Mouse (Mus musculus) thymus, postnatal 36 days (tissue): ENCODE data around the gene Hif3a.

ENCODE experiments used
- DNase-seq, 2 experiments: peaks; one replicate each; pipeline ENCODE4 v3.0.0; 2022; ENCODE audit warnings: mixed read lengths in 2 of 2

The Hif3a gene

DNA sequence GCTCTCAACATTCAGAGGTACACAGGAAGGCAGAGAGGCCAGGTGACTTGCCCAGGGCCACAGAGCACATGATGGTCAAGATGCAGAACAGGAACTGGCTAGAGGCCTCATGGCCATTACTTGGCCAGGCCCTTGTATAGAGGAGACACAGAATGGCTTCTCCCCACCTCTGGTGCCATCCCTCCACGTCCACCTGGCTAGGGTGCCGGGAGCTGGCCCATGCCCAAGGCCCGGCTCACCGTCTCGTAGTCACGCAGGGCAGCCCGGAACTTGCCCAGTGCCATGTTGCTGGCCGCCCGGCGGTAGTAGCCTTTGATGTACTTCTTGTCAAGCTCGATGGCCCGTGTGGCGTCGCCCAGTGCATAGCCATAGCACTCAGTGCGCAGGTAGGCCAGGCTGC lies 40.1 kb downstream of the Hif3a start:
- no peak for DNase-seq

DNA sequence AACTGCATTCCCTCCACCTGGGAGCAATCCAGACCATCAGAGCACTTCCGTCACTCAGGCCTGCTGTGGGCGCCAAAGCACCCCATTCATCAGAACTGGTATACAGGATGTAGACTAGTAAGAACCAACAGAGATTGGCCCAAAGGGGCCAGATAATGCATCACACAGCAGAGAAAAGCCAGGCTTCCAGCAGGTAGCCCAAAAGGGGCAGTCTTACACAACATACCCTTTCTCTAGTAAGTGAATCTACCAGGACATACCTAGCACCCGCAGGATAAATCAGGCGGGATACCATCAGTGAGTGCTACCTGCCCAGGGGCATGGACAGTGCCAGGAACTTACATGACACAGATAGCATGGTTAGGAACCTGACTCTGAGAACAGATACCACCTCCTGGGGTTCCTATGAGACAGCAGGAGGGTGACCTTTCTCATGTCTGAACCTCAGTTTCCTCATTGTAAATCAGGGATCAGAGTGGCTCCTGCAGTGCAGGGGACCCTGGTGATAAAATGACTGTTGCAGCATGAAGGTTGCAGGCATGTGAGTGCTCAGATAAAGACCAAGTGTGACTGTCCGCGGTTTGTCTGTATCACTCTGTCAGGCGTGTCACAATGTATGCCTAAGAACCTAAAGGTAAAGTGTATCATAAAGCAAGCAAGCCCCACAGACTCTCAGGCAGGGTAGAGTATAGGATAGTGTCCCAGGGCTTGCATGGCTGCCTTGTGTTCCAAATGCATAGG lies 42.6 kb downstream of the Hif3a start:
- no peak for DNase-seq

DNA sequence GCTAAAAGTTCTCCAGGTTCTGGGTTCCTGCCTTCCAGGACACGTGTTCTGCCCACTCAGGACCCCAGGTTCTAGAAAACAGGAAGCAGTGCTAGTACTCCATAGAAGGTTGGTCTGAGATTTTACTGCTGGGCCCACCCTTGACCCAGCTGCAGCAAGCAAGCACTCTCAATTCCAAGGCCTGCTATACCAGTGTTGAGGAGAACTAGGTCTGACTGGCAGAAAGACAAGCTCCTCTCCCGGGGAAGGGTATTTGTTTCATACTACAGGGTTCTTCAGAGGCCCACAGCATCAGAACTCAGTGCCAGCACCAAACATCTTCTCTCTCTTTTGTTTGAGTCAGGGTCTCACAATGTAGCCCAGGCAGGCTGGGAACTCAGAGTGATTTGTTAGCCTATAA lies 44.3 kb downstream of the Hif3a start:
- no peak for DNase-seq

DNA sequence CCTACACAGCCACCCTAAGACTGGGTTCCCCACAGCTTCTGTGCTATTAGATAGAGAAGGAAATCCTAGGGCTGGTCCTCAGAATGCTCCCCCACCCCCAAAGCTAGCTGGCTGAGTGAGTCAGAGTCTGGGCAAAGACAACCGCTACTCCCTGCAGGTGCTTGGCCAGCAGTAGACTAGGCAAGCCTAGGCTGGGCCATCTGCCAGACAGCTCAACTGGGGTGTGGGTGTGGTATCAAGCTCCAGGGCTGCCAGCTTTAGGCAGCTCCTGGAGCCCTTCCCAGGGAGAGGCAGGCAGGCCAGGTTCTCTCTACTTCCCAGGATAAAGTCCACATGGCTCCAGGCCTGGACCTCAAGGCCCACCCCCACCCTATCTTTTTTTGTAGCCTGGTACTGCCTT lies 45.2 kb downstream of the Hif3a start:
- peak in 1 of 2 experiments; percentile 47 for DNase-seq

DNA sequence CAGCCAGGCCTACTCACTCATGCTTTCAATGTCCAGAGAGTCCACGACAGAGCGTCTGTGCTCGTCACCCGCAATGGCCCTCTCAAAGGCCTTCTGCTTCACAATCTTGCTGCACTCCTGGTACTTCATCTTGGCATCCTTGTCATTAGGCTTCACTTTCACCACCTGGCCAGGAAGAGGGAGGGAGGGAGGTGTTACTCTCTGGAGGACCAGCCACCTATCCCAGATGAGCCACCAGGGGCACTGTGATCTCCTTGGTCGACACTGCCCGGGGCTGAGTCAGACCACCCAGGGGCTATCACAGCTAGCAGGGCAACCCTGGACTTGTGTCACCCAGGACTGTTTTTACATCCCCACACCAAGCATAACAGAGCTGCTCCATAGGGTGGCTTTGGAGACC lies 46.8 kb downstream of the Hif3a start:
- DNase-seq: no peak

DNA sequence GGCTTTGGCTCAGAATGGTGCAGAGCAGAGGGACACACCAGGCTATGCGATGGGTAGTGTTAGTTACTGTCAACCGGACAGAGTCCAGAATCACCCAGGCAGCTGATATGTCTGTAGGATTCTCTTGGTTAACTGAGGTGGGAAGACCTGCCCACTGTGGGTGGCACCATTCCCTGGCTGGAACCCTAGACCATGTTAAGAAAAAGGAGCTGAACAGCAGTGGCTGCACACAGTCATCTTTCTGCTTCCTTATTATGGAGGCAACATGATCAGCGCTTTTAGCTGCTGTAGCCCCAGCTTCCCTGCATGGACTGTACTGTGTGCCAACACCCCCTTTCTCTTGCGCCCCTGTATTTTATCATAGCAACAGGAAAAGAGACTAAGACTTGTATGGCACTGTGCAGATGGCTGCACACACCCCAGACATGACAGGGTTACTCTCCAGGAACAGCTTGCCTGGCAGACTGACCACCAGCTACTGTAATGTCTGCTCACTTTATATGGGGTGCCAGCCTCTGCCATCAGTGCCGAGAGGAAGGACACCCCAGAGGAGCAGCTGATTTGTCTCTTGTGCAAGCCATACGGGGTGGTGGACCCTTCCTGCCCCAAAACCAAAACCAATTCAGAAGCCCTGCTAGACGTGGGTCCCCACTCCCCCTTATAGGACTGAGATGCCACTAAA lies 50.2 kb downstream of the Hif3a start:
- DNase-seq: no peak

DNA sequence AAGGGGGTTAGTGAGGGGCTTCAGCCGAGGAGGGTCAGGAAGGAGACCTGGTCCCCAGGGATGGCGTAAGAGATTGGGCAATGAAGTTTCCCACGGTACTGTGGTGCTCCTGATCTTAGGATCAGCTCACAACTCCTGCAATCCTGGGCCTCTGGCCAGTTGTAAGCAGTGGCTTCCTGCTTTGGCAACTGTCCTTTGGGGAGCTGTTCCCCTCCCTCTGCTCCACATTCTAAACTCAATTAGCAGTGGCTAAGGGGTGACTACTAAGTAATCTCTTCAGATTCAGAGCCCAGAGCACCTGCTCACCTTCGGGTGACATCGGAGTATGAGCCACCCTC lies 52.2 kb downstream of the Hif3a start:
- no peak for DNase-seq

DNA sequence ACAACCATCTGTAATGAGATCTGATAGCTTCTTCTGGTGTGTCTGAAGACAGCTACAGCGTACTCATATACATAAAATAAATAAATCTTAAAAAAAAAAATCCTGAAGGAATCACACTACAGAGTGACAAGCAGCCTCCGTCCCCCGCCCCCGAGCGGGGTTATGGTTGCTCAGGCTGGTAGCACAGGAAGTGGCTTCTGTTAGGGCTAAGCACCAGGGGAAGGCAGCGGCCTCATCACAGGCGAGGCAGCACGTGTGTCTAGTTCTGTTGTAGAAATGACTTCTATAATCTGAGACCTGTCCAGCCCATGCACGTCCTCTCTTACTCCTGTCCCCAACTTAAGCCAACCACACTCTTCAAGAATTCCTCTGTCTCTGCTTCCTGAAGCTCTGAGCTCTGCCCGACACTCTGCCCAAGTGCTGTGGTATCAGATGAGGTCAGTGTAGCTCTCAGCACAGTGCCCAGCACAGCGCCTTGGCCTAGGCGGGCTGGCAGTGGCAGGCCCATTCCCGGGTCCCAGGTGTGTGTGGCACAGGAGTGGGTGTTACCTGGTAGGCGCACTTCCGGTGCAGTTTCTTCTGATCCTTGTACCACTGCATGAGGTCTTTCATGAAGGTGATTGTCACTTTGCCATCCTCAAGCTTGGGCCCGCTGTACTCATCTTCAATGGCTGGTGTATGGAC lies 52.8 kb downstream of the Hif3a start:
- DNase-seq: peak; percentile 72 to 79

DNA sequence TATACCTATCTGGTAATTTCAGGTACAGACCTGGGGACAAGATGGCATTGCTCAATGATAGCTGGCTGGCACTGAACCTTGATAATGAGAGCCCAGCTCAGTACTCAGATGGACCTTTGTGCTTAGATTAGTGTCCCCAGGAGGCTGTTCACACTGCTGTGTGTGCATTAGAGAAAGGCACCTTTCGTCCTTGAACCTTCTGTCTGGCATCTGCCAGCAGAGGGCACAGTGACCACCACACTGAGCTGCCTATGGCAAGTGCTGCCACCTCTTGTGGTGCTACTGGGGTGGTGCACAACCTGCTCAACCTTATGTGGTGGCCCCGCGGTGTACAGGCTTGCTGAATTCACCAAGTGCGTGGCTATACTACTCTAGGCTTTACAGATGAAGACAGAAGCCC lies 54.9 kb downstream of the Hif3a start:
- DNase-seq: peak; percentile 58 to 63

DNA sequence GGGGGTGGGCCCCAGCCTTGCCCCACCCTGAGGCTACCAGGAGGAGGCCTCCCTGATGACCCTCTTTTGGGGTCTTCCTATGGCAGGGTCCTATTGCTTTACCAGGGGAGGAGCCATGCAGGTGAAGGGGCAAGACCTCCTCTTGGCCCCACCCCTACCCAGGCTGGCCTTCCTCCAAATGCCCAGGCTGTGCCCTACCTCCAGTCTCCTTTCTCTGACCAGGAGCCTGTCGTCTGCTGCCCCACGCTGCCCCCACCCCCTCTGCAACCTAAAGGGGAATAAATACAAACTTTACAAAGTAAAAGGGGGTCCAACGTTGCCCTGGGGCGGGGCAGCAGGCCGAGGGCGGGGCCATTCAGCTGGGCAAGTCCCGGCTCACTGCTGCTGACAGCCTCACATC lies 57.5 kb downstream of the Hif3a start:
- DNase-seq: no peak

DNA sequence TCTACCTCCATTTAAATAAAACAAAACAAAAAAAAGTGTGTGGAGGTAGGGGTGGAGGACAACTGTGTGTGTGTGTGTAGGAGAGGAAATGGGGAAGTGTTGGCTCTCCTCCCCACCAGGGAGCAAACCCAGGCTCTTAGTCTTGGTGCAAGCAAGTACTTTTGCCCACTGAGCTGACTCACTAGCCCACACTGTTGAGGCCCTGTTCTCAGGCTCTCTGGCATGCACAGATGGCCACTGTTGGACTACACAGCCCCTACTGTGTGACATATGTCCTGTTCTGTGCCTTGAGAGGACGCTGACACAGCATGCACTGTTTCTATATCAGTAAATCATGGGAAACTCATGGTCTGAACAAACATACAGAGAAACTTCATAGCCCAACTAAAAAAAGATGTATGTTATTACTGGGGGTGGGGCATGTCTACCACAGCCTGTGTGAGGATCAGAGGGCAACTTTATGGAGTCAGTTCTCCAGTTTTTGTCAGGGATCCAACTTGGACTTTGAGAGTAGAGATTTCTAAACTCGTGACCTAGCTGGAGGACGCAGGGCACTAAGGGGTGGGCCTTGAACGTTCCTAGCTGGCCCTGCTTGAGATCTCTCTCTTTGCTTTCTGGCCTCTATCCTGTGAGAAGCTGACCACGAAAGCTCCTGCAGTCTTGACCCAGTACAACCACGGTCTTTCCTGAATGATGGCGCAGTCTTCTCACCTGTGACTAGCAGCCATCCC lies 58.8 kb downstream of the Hif3a start:
- DNase-seq: no peak

DNA sequence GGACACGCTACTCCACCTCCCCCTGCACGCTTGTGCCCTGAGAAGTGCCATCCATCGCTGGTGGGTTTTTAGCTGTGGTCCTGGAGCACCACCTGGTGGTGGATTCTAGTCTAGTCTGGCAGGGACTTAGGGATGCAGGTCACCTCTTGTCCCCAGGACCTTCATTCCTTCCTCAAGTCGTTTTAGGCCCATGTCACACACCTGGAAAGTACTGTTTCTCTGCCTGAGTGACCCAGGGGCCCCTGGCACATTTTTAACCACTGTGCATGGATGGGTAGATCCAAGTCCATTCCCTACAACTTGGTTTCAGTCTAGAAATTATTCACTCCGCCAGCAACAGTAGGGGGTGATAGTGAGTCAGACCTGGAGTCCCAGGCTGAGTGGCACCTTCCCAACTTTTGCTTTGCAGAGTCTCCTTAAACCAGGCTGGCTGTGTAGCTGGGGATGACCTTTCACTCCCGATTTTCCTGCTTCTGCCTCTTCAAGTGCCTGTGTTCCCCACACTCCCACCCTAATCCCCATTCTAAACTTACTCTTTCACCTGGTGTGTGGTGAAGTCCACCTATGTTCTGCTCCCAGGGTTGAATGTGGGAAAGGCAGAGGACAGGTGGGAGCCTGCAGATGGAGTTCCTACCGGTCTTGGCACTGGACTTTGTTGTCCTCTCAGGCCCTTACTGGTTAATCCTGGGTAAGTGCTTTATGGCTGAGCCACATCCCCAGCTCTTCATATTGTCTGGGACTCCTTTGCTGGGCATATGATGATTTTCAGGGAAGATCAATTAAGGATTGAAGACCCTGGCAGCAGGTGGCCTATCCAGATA lies 59.6 kb downstream of the Hif3a start:
- DNase-seq: peak; percentile 83 to 85

DNA sequence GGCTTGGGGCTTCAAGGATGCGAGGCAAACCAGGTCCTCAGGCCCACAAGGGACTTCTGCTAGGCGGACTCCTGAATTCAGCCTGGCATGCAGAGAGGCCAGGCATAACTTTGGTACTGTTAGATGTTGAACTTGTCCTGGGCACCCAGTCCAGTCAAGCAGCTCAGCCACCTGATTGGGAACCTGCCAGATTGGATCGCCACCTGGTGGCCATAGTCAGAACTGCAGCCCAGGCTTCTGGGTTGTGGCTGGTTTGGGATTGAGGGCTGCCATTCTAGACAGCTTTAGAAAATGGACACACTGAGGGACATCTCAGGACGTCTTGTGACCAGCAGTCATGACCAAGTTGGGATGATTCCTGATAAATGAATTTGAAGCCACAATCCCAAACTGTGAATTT lies 62.6 kb downstream of the Hif3a start:
- DNase-seq: peak; percentile 78 to 87

DNA sequence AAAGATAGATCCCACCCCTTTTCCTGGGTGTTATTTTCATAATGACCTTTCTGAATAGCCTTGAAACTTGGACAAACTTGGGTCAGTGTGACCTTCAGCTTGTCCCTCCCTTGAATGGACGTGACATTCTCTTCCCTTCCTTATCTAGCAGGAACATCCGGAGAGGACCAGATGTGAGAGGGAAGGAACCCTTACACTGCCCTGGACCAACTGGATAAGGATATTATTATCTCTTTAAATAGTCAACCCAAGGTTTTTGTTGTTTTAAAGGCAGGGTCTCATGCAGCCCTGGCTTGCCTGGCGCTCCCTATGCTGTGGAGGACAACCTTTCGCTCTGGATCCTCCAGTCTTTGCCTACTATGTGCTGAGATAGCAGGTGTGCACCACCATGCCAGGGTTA lies 63.0 kb downstream of the Hif3a start:
- no peak for DNase-seq

DNA sequence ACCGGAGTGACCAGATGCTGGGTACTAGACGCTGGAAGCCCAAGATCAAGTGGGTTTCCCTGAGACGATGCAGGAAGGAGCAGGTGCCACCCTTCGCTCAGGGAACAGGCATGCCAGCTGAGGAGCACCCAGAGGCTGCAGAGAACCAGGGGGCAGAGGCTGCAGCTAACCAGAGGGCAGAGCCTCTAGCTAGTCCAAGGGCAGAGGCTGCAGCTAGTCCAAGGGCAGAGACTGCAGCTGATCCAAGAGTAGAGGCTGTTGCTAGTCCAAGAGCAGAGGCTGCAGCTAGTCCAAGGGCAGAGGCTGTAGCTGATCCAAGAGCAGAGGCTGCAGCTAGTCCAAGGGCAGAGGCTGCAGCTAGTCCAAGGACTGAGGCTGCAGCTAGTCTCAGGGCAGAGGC lies 66.9 kb downstream of the Hif3a start:
- no peak for DNase-seq

DNA sequence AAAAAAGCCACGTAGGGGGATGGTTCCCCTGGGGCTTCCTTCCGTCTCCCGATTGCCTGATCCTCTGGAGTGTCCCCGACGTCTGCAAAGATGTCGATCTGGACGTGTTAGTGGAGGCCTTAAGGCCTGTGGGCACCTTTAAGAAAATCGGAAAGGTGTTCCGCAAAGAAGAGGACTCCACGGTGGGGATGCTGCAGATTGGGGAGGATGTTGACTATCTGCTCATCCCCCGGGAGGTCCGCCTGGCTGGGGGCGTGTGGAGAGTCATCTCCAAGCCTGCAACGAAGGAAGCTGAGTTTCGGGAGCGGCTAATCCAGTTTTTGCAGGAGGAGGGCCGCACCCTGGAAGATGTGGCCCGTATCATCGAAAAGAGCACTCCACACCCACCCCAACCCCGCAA lies 67.8 kb downstream of the Hif3a start:
- DNase-seq: no peak

DNA sequence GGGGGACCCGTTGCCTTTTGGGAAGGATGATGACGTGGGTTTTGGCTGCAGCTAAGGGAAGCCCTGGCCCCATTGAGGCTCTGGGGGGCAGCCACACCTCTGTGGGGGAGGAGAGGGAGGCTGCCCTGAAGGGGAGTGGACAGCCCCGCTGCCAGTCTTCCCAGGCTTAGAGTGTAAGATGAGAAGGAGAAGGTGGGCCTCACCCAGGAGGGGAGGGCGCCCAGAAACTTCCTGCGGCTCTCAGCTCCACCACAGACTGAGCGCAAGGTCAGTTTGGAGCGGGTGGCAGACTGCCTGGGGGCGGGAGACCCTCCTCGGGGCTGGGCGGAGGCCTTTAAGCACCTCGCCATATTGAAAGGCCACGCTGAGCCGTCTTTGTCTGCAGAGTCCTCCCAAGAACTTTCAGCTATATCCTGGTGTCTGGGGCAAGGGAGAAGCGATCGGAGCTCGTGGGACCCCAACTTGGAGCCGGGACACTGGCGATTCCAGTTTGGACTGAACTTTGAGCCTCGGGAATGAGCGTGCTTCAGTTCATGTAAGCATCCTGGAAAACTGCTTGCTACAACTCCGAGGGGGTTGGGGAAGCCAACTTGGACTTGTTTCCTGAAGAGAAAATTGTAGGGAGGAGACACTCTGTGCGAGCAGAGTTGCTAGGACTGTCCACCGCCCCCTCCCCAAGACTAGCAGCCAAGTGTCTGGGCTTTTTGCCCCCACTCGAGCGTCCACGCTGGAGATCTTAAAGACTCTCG lies 68.4 kb downstream of the Hif3a start:
- no peak for DNase-seq

DNA sequence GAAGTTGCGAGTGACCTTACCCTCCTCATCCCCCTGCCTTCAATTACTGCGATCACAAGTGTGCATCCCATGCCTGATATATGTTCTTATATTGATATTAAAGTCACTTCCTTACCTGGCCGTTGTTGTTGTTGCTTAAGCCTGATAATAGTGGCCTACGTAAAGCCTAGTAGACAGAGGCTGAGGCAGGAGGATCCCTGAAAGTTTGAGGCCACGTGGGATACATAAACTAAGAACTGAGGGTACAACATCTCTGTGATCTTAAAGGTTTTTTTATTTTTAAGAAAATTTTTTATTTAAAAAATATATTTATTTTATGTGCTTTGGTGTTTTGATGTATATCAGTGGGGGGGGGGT lies 69.8 kb downstream of the Hif3a start, which contains the start of gene Ccdc8:
TSS of gene Ccdc8 (plus strand) at position 258 of the 357 bp plus-strand sequence.
- no peak for DNase-seq

DNA sequence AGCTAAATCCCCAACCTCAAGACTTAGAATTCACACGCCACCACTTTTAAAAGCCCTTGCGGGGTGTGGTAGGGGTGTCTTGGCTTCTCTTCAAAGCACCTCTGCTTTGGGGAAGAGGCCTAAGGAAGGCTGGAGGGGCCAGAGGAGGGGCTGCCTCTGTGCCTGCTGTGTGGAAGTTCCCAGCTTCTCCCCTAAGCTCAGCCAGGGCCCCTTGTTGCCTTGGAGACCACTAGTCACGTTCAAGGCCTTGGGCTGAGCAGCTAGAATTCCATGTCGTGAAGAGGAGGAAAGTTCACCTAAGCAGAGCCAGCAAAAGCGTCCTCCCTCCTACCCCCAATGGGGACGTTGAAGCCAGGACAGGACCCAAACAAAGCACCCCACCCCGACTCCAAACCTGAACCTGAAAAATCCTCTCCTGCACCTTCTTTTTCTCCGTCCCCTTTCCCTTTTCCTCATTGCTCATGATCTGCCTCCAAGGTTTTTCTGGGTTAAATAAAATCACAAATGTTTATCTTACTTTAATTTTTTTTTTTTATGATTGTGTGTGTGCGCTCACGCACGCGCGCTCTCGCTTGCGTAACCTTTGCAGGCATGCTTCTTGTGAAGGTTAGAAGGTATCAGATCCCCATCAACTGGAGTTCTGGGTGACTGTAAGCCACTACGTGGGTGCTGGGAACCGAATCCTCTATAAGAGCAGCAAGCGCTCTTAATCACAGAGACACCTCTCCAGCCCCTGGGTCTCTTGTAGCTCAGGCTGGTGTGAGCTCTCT lies 70.4 kb downstream of the Hif3a start:
- DNase-seq: no peak

DNA sequence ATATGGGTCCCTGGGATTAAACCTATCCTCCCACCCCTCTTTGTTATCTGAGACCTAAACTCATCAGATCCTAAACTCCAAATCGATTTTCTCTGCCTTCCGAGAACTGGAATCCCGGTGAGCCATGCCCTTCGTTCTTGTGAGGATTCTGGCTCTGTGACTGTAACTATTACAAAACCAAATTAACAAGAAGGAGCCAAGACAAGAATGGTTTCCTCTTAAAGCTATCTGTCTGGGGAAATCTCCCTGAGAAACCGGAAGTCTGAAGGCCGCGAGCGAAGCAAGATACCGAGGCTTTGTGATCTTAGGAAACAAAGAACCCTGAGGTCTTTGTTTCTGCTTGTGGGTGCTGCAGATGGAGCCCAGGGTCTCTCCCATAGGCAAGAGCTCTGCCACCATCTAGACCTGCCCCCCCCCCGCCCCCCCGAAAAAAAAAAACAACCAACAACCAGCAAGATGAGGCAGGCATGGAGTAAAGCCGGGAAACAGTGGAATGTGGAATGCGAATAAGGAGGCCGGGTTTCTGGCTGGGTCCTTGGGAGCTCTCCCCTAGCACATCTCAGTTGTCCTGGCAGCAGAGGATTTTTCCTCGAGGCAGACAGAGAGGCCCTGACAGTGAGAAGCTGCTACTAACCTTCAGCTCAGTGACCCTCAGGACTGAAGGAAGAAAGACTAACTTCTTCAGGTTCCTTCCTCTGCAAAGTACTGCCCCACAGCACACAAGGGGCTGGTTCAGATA lies 72.1 kb downstream of the Hif3a start:
- peak; percentile 37 to 46 for DNase-seq
